Mouse (Mus musculus): ENCODE data around the gene Gpatch8.

Gene Gpatch8

DNA sequence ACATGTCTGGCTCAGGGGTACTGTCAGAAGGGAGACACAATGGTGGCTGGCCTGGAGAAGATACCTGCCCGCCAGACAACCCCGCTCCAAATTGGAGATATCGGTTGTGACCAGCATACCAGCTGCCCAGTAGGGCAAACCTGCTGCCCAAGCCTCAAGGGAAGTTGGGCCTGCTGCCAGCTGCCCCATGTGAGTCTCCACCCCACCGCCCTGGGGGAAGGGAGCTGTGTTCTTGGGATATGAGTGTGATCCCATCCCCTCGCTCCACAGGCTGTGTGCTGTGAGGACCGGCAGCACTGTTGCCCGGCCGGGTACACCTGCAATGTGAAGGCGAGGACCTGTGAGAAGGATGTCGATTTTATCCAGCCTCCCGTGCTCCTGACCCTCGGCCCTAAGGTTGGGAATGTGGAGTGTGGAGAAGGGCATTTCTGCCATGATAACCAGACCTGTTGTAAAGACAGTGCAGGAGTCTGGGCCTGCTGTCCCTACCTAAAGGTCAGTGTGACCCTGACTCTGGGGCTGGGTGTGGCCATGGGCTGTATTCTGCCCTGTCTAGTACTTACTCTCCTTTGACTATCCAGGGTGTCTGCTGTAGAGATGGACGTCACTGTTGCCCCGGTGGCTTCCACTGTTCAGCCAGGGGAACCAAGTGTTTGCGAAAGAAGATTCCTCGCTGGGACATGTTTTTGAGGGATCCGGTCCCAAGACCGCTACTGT lies 120.3 kb downstream of the Gpatch8 start:
- no peak for DNase-seq (ENCODE audit: low read depth in 2 of 2, low spot score in 2 of 2)

DNA sequence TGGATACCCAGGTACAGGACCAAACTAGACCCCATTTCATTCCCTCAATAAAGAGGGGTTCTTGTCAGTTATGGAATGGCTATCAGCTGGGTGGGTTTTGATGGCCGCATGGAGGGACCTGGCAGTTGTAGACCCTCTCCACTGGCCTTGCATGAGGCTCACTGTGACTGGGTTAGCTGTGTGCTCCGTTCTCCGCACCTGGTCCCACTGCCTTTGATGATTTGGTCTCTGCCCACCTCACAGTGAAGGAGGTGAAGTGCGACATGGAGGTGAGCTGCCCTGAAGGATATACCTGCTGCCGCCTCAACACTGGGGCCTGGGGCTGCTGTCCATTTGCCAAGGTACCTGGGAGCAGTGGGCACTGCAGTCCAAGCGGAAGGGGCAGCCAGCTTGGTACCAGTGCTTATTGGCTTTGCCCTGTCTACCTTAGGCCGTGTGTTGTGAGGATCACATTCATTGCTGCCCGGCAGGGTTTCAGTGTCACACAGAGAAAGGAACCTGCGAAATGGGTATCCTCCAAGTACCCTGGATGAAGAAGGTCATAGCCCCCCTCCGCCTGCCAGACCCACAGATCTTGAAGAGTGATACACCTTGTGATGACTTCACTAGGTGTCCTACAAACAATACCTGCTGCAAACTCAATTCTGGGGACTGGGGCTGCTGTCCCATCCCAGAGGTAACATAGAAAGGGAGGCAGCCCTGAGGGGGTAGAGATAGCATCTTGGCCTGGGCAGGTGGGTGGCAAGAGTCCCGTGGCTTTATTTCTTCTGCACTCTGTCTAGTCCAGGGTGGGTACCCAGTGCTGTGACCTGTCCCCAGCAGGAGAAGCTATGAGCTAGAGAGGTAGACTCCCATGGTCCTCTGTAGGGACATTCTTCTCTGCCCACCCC lies 121.1 kb downstream of the Gpatch8 start:
- DNase-seq (ENCODE audit: low read depth in 2 of 2, low spot score in 2 of 2), result no peak

DNA sequence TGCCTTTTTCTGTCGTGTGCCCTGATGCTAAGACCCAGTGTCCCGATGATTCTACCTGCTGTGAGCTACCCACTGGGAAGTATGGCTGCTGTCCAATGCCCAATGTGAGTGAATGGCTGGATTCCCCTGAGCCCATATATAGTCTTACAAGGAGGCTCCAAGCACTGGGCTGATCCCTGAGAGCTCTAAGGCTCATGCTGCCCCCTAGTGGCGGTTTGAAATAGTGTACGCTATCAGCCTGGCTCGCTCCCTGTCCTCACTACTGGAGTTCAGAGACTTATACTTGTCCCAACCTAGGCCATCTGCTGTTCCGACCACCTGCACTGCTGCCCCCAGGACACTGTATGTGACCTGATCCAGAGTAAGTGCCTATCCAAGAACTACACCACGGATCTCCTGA lies 121.8 kb downstream of the Gpatch8 start:
- peak; percentile 78 to 82 for DNase-seq (ENCODE audit: low read depth in 2 of 2, low spot score in 2 of 2)

DNA sequence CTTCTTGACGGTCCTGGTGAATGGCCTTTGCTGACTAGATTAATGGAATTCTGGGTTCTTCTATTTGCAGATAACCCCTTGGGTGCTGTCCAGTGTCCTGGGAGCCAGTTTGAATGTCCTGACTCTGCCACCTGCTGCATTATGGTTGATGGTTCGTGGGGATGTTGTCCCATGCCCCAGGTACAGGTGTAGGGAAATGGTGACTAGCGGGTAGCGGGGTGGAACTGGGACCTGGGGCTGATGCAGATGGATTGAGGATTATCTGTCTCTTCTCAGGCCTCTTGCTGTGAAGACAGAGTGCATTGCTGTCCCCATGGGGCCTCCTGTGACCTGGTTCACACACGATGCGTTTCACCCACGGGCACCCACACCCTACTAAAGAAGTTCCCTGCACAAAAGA lies 122.3 kb downstream of the Gpatch8 start:
- no peak for DNase-seq (ENCODE audit: low read depth in 2 of 2, low spot score in 2 of 2)

DNA sequence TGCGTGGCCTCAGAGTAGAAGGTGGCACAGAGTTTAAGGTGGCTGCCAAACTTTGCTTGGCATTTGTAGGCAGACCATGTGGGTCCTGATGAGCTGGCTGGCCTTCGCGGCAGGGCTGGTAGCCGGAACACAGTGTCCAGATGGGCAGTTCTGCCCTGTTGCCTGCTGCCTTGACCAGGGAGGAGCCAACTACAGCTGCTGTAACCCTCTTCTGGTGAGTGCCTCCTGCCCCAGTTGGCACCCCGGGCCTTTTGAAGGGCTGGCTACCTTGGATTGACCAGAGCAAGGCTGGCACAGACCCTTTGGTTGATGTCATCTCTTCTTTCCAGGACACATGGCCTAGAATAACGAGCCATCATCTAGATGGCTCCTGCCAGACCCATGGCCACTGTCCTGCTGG lies 123.3 kb downstream of the Gpatch8 start:
- DNase-seq (ENCODE audit: low read depth in 2 of 2, low spot score in 2 of 2), result no peak

DNA sequence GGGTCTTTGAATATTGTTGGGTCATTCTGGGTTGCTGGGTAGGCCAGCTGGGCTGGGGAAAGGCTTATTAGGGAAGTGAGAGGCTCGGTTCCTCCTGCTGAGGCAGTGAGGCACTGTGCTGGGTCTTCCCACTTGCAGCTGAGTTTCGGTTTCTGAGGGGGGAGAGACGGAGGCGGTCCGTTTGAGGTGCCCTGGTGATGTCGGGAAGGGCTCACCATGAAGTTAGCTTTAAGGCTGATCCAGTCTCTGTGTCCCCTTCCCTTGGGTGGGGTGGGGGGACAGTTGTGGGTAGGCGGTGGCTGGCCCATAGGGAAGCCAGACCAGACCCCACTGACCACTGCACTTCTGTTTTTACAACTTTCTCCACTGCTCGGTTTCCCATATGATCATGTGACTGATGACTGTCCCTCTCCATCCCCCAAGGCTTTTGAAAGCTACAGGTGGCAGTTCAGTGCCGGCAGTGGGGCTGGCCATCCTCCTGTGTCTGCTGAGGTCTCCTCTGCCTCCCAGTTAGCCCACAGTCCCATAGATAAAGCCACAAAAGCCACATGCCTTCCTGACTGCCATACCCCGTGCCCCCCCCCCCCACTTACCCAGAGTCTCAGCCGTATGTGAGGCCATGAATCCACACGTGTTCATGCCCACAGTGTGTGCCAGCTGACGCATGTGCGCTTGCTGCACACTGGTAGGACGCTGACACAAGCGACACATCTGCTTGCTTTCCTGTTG lies 123.9 kb downstream of the Gpatch8 start:
- DNase-seq (ENCODE audit: low read depth in 2 of 2, low spot score in 2 of 2), result no peak

DNA sequence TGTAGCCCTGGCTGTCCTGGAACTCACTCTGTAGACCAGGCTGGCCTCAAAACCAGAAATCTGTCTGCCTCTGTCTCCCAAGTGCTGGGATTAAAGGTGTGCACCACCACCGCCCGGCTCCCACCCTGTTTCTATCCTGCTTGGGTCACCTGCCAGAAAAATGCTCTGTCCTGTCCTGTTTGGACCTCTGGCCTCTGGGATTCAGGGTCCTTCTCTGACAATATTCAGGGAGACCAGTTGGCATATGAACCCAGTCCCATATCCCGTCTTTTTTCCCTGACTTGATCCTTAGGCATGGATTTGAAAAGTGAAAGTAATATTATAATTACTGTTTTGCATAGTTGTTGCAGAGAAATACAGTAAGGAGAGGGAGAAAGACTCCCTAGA lies 124.5 kb downstream of the Gpatch8 start:
- no peak for DNase-seq (ENCODE audit: low read depth in 2 of 2, low spot score in 2 of 2)

DNA sequence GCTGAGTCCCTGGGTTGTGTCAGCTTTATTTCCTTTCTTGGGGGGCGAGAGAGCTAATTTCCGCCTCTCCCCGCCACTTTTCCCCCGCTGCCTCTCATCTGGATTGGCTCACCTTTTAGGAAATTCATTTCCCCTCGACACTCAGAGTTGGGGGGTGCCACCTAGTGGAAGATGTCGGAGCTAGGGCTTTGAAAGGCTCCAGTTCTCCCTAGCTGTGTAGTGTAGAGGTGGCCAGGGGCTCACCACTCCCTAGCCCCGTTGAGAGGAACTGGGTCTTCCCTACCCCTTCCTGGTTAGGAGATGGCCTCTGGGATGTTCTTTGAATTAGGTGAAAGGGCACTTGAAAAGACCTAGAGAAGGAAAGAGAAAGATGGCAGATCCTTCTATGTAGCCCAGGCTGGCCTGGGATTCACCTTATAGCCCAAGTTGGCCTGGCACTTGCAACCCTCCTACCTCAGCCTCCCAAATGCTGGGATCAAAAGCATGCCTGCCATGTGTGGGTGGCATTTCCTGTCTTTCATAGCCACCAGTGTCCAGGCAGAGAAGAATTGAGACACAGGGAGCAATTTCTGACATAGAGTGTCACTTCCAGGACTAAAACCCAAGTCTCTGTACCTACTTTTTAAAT lies 125.1 kb downstream of the Gpatch8 start:
- peak; percentile 64 to 80 for DNase-seq (ENCODE audit: low read depth in 2 of 2, low spot score in 2 of 2)

DNA sequence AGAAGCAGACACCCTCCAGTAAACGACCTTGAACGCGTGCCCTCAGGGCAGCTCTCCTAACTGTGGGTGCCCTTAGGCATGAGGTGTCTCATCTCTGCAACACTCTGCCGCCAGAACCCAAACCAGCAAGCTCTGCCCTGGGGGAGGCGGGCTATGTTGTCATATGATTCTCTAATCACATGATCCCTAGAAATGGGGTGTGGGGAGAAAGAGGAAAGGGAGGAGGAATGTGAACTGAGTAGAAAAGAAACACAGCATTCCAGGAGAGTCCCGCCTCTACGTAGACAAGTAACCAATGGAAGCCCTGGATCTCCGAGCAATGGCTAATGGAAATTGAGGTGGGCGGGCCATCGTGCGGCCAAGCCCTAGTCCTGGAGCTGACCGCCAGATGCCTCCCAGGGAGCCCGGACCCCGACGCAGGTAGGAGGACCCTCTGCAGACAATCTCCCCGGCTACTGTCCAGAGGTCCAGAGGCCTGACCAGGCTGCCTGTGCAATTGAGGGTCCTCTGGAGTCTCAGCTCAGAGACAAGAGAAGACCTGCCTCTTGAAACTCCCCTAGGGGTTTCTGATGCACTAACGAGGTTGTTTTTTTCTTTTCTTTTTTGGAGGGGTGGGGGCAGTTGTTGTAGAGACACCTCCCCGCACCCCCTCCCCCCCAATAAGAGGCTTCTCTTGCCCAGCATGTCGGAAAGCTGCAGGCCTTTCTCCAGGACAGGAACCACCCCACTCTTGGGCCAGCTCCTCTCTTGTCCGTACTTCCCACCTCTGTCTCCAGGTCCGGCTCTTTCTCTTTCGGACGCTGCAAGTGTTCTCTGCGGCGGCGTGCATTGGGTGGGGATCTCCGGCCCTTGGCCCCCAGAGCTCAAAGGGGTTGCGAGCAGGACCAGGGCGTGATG lies 125.8 kb downstream of the Gpatch8 start, which contains the start of gene Grn:
TSS of gene Grn (plus strand) at position 195 of the 897 bp plus-strand sequence.
- peak; percentile 45 to 63 for DNase-seq (ENCODE audit: low read depth in 2 of 2, low spot score in 2 of 2)

DNA sequence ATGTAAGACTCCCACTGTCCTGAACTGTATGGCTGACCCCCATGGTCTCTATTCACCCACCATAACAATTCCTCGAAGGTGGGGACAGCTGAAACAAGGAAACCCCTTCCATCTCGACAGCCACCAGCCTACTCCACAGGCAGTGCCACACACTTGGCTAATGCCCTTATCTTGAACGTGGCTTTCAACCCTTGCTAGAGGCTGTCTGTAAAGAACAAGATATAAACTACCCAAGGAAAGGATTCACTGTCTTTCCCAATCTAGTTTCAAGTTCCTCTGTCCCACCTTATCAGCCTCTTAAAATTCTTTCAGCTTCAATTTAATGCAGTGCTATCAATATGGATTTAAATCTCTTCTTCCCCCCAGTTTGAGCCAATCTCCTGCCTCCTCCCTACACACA lies 126.6 kb downstream of the Gpatch8 start:
- DNase-seq (ENCODE audit: low read depth in 2 of 2, low spot score in 2 of 2), result no peak

DNA sequence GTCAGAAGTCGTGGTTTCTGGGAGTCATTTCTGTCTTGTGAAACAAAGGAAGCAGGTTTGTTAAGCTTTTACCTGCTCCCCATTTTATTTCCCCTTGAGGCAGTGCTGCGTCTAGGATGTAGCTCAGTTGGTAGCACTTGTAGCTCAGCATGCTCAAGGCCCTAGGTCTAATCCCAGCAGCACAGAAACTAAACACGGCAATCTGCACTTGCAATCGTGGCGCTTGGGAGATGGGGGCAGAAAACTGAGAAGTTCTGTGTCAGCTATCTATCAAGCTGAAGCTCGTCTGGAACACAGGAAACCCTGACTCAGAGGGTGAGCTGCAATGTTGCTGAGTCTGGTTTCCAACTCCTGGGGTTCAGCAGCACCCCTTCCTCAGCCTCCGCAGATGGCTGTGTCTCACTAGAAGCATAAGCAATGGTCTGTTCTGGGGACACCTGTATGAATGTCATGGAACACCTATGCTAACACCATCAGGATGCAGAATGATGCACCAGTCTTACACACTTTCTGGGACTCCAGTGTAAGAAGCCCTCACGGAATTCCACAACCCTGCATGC lies 127.1 kb downstream of the Gpatch8 start:
- DNase-seq (ENCODE audit: low read depth in 2 of 2, low spot score in 2 of 2), result no peak

Measured in CD8-positive naive resting alpha-beta T cell, adult 2 months (primary cell).